Mouse (Mus musculus): ENCODE measurements around the gene Zfp710.
"Not testable (repeated sequence)": the region's sequence is repeated elsewhere in the genome, so short reads cannot be mapped to it uniquely, and the experiment has no call there.

The Zfp710 gene

DNA sequence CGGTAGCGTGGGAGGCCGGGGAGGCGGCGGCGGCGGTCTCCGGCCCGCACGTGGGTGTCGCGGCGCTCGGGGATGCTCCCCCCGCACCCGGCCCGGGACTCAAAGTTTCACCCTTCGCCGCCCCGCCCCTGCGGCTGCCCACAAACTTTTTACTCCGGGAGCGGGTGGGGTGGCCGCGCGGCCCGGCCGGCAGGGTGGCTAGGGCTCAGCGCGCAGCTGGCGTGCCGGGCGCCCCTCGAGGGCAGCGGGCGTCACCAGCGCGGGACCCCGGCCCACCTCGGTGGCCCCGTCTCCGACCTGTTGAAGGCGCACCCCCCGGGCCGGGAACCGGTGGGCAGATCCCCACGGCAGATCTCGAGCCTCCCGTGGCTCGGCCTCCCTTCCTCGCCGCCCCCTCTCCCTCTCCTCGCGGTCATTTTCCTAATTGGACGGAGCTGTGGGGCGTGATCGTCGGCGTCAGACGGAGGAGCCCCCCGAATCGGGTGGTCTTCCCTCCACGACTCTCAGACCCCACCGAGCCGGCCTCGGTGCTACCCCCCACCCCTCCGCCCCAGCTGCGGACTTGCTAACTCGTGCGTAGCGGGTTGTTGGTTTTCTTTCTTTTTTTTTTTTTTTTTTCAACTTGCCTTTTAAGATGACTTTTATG, 2.5 kb downstream of the Zfp710 start:
- DNase-seq (ENCODE audit: low spot score in 2 of 2): peak; percentile 56 to 70

DNA sequence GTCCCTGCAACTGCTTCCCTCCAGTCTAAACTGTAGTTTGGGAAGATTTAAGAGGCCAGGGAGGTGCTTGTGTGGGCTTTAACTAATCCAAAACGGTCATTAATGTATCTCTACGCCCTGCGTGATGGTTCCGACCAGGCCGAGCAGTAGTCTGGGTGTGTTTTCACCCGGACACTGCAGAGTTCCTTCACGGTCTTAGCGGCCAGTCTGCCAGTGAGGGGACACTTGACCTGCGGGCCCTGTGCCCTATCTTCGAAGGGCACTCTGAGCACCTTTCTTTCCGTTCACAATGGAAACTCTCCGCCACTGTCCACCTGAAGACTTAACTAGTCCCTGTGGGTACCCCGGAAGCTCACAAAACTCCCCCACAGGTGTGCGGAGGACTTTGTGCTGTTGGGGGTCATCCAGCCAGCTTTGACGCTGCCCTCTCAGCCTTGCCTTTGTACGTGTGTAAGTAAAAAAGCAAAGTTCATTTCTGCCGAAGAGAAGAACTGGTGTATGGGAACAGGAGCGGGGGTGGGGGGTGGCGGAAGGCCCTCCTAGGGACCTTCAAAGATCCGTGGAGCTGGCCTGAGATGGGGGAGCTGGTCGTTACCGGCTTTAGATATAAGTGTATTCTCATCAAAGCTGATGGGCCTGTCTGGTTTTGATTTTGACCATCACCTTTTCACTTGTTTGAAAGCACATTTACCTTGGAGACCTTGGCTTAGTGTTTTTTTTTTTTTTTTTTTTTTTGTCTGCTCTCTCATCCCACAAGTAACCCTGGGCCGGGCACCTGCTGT, 3.2 kb downstream of the Zfp710 start:
- peak; percentile 23 to 26 for DNase-seq (ENCODE audit: low spot score in 2 of 2)

DNA sequence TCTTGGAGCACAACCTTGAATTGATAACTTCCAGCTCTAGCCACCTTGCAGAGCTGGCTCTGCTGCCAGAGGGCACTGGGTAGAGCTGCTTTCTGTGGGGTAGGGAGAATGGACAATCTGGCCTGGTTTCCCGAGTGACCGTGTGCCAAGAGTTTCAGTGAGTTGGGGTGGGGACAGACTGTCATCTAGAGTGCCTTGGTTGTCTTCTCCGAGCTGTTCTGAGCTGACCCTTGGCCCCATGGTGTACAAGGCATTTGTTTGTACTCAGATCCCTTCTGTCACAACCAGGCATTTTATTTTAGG, 3.8 kb downstream of the Zfp710 start:
- no peak for DNase-seq (ENCODE audit: low spot score in 2 of 2)

DNA sequence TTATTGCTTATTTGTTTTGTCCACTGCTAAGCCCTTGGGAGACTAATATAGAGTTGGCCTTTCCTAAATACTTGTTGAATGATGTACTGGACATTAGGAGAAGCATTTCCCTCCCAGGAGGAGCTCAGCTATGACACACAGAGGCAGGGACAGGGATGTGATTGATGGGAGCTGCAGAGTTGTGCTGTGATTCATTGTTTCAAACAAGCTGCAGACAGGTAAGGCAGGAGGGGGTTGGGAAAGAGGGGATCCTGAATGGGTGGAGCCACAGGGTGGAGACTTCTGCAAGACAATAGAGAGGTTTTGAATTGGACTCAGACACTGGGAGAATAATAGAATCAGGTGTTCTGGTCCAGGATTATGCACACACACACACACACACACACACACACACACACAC, 5.4 kb downstream of the Zfp710 start:
- DNase-seq (ENCODE audit: low spot score in 2 of 2): no peak

DNA sequence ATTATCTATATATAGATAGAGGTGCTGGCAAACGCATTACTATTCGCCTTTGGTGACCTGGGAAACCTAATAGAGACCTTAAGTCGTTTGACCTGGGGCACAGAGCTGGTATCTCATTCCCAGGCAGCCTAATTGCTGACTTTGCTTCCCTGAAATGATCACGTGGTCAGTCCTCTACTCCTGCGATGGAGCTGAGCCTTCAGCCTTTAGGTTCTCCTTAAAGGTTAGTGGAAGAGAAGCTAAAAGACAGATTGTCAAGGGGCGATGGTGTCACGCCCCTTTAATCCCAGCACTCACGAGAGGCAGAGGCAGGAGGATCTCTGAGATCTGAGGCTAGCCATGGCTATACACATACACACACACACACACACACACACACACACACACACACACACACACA, 5.9 kb downstream of the Zfp710 start:
- DNase-seq (ENCODE audit: low spot score in 2 of 2): no peak

DNA sequence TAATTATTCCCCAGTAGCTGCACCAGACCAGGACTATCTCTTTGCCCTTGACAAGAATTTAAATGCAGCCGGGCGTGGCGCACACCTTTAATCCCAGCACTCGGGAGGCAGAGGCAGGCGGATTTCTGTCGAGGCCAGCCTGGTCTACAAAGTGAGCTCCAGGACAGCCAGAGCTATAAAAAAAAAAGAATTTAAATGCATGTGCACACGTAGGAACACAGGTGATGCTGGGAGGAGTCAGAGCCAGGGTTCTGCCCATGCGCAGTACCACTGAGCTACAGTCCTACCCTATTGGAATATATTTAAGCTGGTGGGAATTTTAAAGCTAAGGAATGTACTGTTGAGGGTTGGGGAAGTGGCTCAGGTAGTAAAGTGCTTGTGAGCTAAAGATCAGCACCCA, 6.4 kb downstream of the Zfp710 start:
- DNase-seq (ENCODE audit: low spot score in 2 of 2): no peak

DNA sequence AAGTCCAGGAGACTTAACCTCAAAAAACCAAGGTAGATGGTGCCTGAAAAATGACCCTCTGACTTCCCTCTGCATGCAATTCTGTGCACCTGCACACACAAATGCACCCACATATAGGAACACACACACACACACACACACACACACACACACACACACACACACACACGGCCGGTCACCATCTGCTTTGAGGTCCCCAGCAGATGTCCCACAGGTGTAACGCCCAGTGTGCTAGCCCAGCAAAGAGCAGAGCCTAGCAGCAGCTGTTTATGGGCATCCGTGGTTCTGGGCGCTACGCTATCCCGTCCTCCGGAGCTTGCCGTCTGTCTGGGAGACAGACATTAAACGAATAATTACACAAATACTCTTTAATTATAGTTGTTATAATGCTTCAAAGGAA, 6.9 kb downstream of the Zfp710 start:
- DNase-seq (ENCODE audit: low spot score in 2 of 2): no peak

DNA sequence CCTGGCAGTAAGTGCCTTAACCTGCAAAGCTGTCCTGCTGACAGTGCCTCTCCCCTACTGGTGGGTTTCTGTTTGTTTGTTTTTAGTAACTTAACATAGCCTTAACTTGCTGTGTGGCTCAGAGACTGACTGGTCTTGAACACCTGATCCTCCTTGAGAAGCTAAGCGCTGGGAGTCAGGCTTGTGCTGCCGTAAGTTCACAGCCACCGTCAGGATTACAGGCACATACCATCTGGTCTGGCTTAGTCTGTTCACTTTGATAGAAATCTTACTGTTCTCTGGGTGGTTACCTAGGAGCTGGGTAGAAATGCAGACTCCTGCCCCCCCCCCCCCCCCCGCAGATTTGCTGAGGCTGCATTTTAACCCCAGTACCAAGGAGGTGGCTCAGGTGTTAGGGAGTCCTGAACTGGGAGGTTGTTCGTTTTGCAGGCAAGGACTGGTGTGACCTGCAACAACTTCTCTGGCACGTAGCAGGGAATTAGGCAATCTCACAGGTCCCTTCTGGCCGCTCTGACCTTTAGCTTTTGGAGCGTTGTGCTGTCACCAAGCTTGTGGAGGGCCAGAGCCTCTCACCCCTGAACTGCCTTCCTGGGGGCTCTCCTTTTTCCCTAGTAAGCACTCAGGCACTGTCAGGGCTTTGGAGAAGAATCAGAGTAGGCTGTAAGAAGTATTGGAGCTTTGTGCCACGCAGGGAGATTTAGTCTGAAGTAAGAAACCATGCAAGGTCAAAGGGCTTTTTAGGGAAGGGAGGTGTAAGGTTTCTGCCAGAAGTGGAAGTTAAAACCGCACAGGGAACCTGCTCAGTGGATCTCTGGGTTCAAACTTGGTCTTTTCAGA, 7.8 kb downstream of the Zfp710 start:
- DNase-seq (ENCODE audit: low spot score in 2 of 2): no peak

DNA sequence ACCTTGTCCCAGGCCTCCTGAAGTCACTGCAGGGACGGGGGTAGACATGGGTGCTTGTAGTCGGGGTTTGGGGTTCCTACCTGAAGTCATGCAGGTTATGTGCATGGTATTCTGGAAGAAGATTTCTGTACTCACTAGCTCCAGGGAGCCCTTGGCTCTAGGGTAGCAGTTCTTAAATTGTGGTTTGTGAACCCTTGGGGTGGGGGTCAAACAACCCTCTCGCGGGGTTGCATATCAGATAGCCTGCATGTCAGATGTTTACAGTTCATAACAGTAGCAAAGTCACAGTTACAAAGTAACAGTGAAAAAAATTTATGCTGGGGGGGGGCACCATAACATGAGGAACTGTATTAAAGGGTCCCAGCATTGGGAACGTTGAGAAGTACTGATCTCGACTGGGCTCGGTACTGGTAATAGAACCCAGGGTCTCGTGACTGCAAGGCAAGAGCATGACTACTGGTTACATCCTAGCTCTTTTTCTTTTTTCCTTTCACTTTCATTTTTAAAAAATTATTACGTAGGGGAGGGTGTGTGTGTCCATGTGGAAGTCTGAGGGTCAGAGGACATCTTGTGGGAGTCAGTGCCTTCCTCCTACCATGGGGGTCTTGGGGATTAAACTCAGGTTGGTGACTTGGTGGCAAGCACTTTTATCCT, 8.6 kb downstream of the Zfp710 start:
- peak; percentile 32 to 36 for DNase-seq (ENCODE audit: low spot score in 2 of 2)

DNA sequence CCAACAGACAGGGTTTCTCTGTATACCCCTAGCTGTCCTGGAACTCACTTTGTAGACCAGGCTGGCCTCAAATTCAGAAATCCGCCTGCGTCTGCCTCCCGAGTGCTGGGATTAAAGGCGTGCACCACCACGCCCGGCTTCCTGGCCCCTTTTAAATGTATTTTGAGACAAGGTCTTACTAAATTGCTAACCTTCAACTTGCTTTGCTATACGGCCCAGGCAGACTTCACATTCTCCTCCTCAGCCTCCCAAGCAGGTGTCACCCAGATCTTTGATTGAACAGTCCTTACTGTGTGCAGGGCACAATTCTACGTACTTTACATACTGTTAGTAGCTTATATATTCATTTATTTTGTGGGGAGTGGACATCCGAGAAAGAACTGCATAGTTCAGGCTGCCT, 9.2 kb downstream of the Zfp710 start:
- DNase-seq (ENCODE audit: low spot score in 2 of 2): no peak

DNA sequence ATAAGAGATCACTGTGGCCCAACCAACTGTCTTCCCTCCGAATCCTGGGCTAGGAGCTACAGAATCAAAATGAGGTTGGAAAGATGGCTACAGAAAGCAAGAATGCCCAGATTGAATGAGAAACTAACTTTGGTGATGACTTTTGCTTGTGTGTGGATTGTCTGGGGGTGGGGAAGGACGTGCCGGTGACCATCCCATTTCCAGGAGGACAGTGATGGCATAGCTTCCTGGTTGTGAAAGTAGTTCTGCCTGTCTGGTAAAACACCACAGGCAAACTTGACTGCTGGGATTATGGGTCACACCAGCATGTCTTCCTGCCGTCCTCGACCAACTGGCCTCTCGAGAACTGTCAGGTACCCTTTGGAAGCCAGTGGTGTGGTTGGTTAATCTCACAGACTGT, 10.5 kb downstream of the Zfp710 start:
- no peak for DNase-seq (ENCODE audit: low spot score in 2 of 2)

DNA sequence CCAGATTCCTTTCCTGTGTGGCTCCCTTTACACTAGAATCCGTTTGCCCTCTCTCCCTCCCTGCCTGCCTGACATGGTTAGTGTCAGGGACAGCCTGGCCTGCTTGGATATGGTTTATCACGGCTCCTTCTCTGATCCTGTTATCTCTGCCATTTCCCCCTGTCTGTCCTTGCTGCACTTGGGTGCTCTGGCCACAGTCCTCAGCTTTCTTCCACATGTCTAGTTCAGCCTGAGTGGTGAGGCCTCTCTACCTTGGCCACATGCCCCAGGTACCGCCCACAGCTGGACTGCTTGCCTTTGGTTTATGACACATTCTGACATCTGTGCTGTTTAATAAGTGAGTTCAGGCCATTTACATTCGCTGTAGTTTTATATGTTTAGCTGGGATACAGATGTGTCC, 11.1 kb downstream of the Zfp710 start:
- no peak for DNase-seq (ENCODE audit: low spot score in 2 of 2)

DNA sequence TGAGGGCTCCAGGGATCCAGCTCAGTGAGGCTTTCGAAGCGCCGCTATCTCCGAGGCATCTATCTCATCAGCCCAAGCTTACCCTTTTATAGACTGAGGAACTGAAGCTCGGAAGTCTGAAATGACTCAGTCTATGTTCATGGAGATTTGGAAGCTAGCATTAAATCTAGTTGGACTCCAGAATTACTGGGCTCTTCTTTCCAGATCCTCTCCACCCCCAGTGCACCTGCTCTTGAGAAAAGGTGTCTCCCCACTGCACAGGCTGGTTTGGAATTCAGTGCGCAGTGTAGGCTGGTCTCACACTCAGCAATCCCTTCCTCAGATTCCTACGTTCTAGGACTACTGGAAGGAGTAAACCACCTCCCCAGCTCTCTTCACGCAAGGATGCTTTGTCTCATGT, 15.1 kb downstream of the Zfp710 start:
- DNase-seq (ENCODE audit: low spot score in 2 of 2): no peak

DNA sequence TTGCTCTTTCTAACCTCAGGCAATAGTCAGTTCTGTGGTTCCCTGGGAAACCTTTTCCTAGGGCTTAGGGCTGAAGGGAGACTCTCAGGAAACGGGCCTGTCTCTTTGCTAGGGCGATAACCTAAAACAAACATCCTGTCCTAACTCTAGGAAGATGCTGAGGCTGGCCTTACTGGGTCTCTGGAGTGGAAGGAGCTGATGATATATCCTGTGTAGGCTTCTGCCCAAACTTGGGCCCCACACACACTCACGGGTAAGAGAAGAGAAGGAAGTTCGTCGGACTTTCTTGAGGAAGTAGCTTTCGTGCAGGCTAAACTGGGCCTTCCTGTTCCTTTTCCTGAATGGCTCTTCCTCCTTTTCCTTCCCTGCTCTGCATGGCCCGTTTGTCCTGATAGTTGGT, 19.6 kb downstream of the Zfp710 start:
- no peak for DNase-seq (ENCODE audit: low spot score in 2 of 2)

DNA sequence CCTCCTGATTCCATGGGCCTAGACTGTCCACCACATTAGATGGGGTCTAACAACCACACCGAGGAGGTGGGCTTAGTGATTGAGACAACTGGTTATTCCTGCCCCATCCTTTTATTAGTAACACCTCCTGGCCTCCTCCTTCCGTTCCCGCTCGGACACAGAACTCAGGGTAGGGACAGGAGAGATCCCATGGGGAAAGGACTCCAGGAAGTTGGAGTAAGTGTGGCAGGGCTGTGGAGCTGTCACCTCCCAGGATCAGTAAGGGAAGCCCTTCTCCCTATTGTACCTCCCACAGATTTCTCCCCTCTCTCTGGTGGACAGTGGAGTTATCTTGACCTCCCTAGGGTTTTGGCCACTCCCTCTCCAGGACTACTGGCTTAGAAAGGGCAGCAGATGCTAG, 22.4 kb downstream of the Zfp710 start:
- no peak for DNase-seq (ENCODE audit: low spot score in 2 of 2)

DNA sequence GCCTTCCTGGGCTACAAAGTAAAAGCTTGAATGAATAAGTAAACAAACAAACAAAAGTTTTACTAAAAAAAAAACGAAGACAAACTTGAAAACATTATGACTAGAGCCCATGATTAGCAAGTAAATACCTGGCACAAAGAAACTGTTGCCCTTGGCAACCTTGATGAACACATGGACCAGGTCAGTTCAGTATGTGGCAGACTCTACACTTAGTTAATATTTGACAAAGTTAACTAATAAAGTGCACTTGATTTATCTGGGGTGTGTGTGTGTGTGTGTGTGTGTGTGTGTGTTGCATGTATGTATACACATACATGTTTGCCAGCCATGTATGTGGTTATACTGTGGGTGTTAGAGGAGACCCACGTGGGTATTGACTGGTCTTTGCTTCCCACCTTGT, 25.1 kb downstream of the Zfp710 start:
- no peak for DNase-seq (ENCODE audit: low spot score in 2 of 2)

DNA sequence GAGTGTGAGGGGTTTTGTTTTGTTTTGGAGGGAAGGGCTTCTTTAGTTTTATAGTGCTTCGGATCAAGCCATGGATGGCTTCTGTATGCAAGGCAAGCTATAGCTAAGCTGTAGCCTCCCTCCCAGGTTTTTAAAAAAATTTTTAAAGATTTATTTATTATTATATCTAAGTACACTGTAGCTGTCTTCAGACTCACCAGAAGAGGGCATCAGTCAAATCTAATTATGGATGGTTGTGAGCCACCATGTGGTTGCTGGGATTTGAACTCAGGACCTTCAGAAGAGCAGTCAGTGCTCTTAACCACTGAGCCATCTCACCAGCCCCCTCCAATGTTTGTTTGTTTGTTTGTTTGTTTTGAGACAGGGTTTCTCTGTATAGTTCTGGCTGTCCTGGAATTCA, 25.8 kb downstream of the Zfp710 start:
- DNase-seq (ENCODE audit: low spot score in 2 of 2): not testable (repeated sequence)

DNA sequence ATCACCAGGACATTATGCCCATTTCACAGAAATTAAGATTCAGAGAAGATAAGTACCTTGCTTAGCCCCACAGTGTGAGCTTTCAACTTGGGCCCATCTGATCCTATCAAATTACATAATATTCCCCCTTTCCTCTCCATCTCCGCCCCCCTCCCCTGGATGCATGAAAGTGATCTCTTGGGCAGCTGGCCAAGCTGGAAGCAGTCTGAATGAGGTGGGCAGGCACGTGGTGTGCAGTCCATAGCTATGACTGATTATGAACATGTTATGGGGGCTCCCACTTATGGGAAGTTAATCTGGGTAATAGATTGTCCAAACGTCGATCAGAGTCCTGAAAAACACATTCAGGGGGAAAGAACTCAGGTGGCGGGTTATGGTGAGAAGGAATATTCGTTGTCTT, 27.2 kb downstream of the Zfp710 start:
- no peak for DNase-seq (ENCODE audit: low spot score in 2 of 2)

DNA sequence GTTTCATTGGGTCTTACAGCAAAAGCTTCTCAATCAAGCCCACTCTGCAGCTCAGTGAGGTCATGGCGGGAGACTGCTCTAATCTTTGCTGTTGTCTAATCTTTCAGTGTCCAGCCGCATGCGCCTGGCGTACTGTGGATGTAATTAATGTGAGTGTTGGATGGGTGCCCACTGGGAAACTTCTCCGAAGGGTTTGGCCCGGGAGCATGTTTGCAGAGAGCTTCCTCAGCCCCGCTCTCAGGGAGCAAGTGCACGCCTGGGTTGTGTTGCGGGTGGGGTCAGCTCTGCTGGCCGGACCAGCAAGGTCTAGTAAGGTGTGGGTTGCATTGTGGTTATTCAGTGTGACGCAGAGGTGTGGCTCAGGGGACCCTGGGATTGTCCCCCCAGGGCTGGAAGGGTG, 27.6 kb downstream of the Zfp710 start:
- DNase-seq (ENCODE audit: low spot score in 2 of 2): no peak

DNA sequence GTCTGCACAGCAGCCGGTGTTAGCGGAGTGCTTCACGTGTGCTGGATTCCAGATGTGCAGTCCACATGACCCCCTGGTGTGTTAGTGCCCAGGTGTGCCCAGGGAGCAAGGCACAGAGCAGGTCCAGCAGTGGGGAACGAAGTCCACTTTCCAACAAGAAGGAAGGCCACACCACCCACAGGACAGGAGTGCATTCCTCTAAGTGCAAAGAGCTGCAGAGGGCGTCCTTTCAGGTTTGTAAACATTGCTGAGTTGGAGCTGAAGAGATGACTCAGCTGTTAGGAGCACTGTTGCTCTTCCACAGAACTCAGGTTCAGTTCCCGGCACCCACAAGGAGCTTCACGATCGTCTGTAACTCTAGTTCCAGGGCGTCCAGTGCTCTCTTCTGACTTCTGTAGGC, 28.5 kb downstream of the Zfp710 start:
- DNase-seq (ENCODE audit: low spot score in 2 of 2): no peak

DNA sequence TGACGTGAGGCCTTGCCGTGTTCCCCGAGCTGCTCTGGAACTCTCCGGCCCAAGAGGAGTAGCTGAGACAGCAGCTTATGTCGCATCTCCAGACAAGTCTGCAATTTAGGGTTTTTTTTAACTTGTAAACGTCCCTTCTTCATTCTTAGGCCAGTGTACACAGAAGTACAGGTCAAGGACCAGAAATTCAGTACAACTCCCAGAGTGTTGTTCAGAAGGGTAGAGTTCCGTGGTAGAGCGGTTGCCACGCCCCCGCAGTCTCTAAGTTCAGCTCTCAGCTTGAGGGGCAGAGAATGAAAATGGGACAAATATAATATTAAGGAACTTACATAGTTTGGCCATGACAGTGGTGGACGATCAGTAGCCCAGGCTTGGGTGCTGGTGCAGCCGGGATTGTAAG, 31.2 kb downstream of the Zfp710 start:
- DNase-seq (ENCODE audit: low spot score in 2 of 2): no peak

DNA sequence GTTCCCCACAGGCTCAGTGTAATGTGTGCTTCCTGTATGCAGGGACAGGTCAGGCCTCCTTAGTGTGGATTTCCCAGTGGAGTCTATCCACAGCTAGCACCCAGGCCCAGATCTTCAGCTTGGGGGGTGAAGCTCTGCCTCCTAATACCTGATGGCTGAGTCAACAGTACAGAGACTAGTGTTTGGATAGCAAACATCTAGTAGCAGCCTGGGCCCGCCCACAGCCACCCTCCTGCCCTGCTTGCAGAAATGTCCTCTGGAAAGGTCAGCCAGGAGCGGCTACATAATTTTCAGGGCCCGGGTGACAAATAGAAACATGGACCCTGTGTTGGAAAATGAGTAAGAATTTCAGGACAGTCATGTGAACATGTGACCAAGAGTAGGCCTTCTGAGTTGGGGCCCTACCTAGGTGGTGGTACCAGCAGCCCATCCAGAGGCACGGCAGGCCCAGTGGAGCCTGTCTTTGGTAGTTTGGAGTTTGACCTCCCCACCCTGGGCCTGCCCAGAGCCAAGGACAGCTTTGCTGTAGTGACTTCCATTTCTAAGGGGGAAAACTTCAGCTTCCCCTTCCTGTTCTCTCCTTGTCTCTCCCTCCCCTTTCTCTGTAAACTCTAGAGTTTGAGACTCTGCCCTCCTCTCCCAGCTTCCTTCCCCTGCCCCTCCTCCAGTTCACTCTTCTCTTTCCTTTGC, 32.5 kb downstream of the Zfp710 start:
- no peak for DNase-seq (ENCODE audit: low spot score in 2 of 2)
